Mouse (Mus musculus): Measurements from ENCODE around the gene Vmn1r86. TPM values are rescaled to one million over a fixed set of nuclear protein-coding genes. Genes with fewer than 3 reads are reported as not detected.
A peak's percentile ranks its signal among the peaks of the same experiment; 100 is the strongest.
"Not testable (repeated sequence)": the region's sequence is repeated elsewhere in the genome, so short reads cannot be mapped to it uniquely, and the experiment has no call there.

Gene Vmn1r86
- total RNA-seq (2015; ENCODE audit: low replicate concordance) = not detected in 2 replicates
- total RNA-seq (2017; ENCODE audit: low replicate concordance) = 0.28 TPM in 1 of 2 replicates, not detected in the other

GRCm38 (mm10) chr7:13119817-13120216 lies at the start of gene Vmn1r86:
Vmn1r86 (minus strand) TSS chr7:13119917.
- ATAC-seq (replicated peaks; ENCODE audit: low FRiP score, poor library complexity, severe bottlenecking) = no peak

GRCm38 (mm10) chr7:13159268-13159667 lies 39.6 kb upstream of the Vmn1r86 start, which contains the start of gene Vmn1r88:
Vmn1r88 (plus strand) TSS chr7:13159568.
- ATAC-seq (replicated peaks; ENCODE audit: low FRiP score, poor library complexity, severe bottlenecking) = no peak

- ATAC-seq (replicated peaks; ENCODE audit: low FRiP score, poor library complexity, severe bottlenecking) = no peak
Observed at GRCm38 (mm10) chr7:13140057-13140456, 20.3 kb upstream of the Vmn1r86 start, which contains the start of gene Vmn1r87. Vmn1r87 (minus strand) TSS chr7:13140157.

- ATAC-seq (replicated peaks; ENCODE audit: low FRiP score, poor library complexity, severe bottlenecking) = no peak
Observed at GRCm38 (mm10) chr7:13137340-13137739, 17.6 kb upstream of the Vmn1r86 start.

GRCm38 (mm10) chr7:13131856-13132255 lies 12.1 kb upstream of the Vmn1r86 start:
- ATAC-seq (replicated peaks; ENCODE audit: low FRiP score, poor library complexity, severe bottlenecking) = no peak

GRCm38 (mm10) chr7:13123554-13124153 lies 3.9 kb upstream of the Vmn1r86 start:
- ATAC-seq (replicated peaks; ENCODE audit: low FRiP score, poor library complexity, severe bottlenecking) = peak; percentile 99

- ATAC-seq (replicated peaks; ENCODE audit: low FRiP score, poor library complexity, severe bottlenecking) = no peak
Observed at GRCm38 (mm10) chr7:13095073-13095472, 24.6 kb downstream of the Vmn1r86 start, which contains the start of gene Vmn1r85. Vmn1r85 (minus strand) TSS chr7:13095173.

GRCm38 (mm10) chr7:13072293-13072692 lies 47.4 kb downstream of the Vmn1r86 start:
- no peak for ATAC-seq (replicated peaks; ENCODE audit: low FRiP score, poor library complexity, severe bottlenecking)

GRCm38 (mm10) chr7:13063399-13063798 lies 56.3 kb downstream of the Vmn1r86 start:
- not testable (repeated sequence) for ATAC-seq (replicated peaks; ENCODE audit: low FRiP score, poor library complexity, severe bottlenecking)

GRCm38 (mm10) chr7:13059536-13059935 lies 60.2 kb downstream of the Vmn1r86 start:
- ATAC-seq (replicated peaks; ENCODE audit: low FRiP score, poor library complexity, severe bottlenecking) = no peak

- no peak for ATAC-seq (replicated peaks; ENCODE audit: low FRiP score, poor library complexity, severe bottlenecking)
Observed at GRCm38 (mm10) chr7:13056913-13057700, 62.6 kb downstream of the Vmn1r86 start.

GRCm38 (mm10) chr7:13054287-13055010 lies 65.3 kb downstream of the Vmn1r86 start, which contains the start of gene Mzf1:
Mzf1 (minus strand) TSS chr7:13054764.
- peak; percentile 92 for ATAC-seq (replicated peaks; ENCODE audit: low FRiP score, poor library complexity, severe bottlenecking)

- ATAC-seq (replicated peaks; ENCODE audit: low FRiP score, poor library complexity, severe bottlenecking) = no peak
Observed at GRCm38 (mm10) chr7:13053961-13054286, 65.8 kb downstream of the Vmn1r86 start.

GRCm38 (mm10) chr7:13053501-13053900 lies 66.2 kb downstream of the Vmn1r86 start:
- ATAC-seq (replicated peaks; ENCODE audit: low FRiP score, poor library complexity, severe bottlenecking) = no peak

GRCm38 (mm10) chr7:13053001-13053400 lies 66.7 kb downstream of the Vmn1r86 start:
- no peak for ATAC-seq (replicated peaks; ENCODE audit: low FRiP score, poor library complexity, severe bottlenecking)

Other genes starting within 250 kb of the Vmn1r86 start
- gene Zfp128, start 238.7 kb downstream of the Vmn1r86 start, total RNA-seq (2015; ENCODE audit: low replicate concordance) = 0.38 and 0.63 TPM in 2 replicates
- gene Zfp128, start 238.7 kb downstream of the Vmn1r86 start, total RNA-seq (2017; ENCODE audit: low replicate concordance) = 0.28 and 0.68 TPM in 2 replicates
- 5.4 and 6.9 TPM in 2 replicates for gene Zscan22, start 222.1 kb downstream of the Vmn1r86 start, total RNA-seq (2015; ENCODE audit: low replicate concordance)
- 1.0 and 1.1 TPM in 2 replicates for gene Zscan22, start 222.1 kb downstream of the Vmn1r86 start, total RNA-seq (2017; ENCODE audit: low replicate concordance)
- 474 and 662 TPM in 2 replicates for gene Rps5, start 197.6 kb downstream of the Vmn1r86 start, total RNA-seq (2015; ENCODE audit: low replicate concordance)
- gene Rps5, start 197.6 kb downstream of the Vmn1r86 start, total RNA-seq (2017; ENCODE audit: low replicate concordance) = 156 and 203 TPM in 2 replicates
- not detected in 2 replicates for gene Rnf225, start 192.5 kb downstream of the Vmn1r86 start, total RNA-seq (2015; ENCODE audit: low replicate concordance)
- gene Rnf225, start 192.5 kb downstream of the Vmn1r86 start, total RNA-seq (2017; ENCODE audit: low replicate concordance) = not detected in 2 replicates
- 2.1 and 2.3 TPM in 2 replicates for gene Zfp324, start 154.1 kb downstream of the Vmn1r86 start, total RNA-seq (2015; ENCODE audit: low replicate concordance)
- gene Zfp324, start 154.1 kb downstream of the Vmn1r86 start, total RNA-seq (2017; ENCODE audit: low replicate concordance) = 2.1 and 2.5 TPM in 2 replicates
- gene Zfp446, start 142.1 kb downstream of the Vmn1r86 start, total RNA-seq (2015; ENCODE audit: low replicate concordance) = 1.3 TPM in 1 of 2 replicates, not detected in the other
- 0.51 and 1.3 TPM in 2 replicates for gene Zfp446, start 142.1 kb downstream of the Vmn1r86 start, total RNA-seq (2017; ENCODE audit: low replicate concordance)
- gene Slc27a5, start 121.7 kb downstream of the Vmn1r86 start, total RNA-seq (2015; ENCODE audit: low replicate concordance) = not detected in 2 replicates
- gene Slc27a5, start 121.7 kb downstream of the Vmn1r86 start, total RNA-seq (2017; ENCODE audit: low replicate concordance) = not detected in 2 replicates
- 209 and 235 TPM in 2 replicates for gene Trim28, start 120.8 kb downstream of the Vmn1r86 start, total RNA-seq (2015; ENCODE audit: low replicate concordance)
- 226 and 257 TPM in 2 replicates for gene Trim28, start 120.8 kb downstream of the Vmn1r86 start, total RNA-seq (2017; ENCODE audit: low replicate concordance)
- 2.7 and 8.2 TPM in 2 replicates for gene Zbtb45, start 109.9 kb downstream of the Vmn1r86 start, total RNA-seq (2015; ENCODE audit: low replicate concordance)
- gene Zbtb45, start 109.9 kb downstream of the Vmn1r86 start, total RNA-seq (2017; ENCODE audit: low replicate concordance) = 21.2 and 23.4 TPM in 2 replicates
- 97.4 and 99.3 TPM in 2 replicates for gene Chmp2a, start 85.1 kb downstream of the Vmn1r86 start, total RNA-seq (2015; ENCODE audit: low replicate concordance)
- gene Chmp2a, start 85.1 kb downstream of the Vmn1r86 start, total RNA-seq (2017; ENCODE audit: low replicate concordance) = 144 and 170 TPM in 2 replicates
- 45.0 and 92.0 TPM in 2 replicates for gene Ube2m, start 81.6 kb downstream of the Vmn1r86 start, total RNA-seq (2015; ENCODE audit: low replicate concordance)
- gene Ube2m, start 81.6 kb downstream of the Vmn1r86 start, total RNA-seq (2017; ENCODE audit: low replicate concordance) = 32.8 and 112 TPM in 2 replicates
- not detected in 2 replicates for gene Mzf1, start 65.2 kb downstream of the Vmn1r86 start, total RNA-seq (2015; ENCODE audit: low replicate concordance)
- gene Mzf1, start 65.2 kb downstream of the Vmn1r86 start, total RNA-seq (2017; ENCODE audit: low replicate concordance) = 0.56 TPM in 1 of 2 replicates, not detected in the other
- not detected in 2 replicates for gene Vmn1r85, start 24.7 kb downstream of the Vmn1r86 start, total RNA-seq (2015; ENCODE audit: low replicate concordance)
- gene Vmn1r85, start 24.7 kb downstream of the Vmn1r86 start, total RNA-seq (2017; ENCODE audit: low replicate concordance) = not detected in 2 replicates
- gene Vmn1r87, start 20.2 kb upstream of the Vmn1r86 start, total RNA-seq (2015; ENCODE audit: low replicate concordance) = not detected in 2 replicates
- not detected in 2 replicates for gene Vmn1r87, start 20.2 kb upstream of the Vmn1r86 start, total RNA-seq (2017; ENCODE audit: low replicate concordance)
- not detected in 2 replicates for gene Vmn1r88, start 39.7 kb upstream of the Vmn1r86 start, total RNA-seq (2015; ENCODE audit: low replicate concordance)
- gene Vmn1r88, start 39.7 kb upstream of the Vmn1r86 start, total RNA-seq (2017; ENCODE audit: low replicate concordance) = not detected in 2 replicates
- gene Vmn1r89, start 93.1 kb upstream of the Vmn1r86 start, total RNA-seq (2015; ENCODE audit: low replicate concordance) = not detected in 2 replicates
- not detected in 2 replicates for gene Vmn1r89, start 93.1 kb upstream of the Vmn1r86 start, total RNA-seq (2017; ENCODE audit: low replicate concordance)
- gene Lig1, start 157.4 kb upstream of the Vmn1r86 start, total RNA-seq (2015; ENCODE audit: low replicate concordance) = 30.4 and 52.9 TPM in 2 replicates
- gene Lig1, start 157.4 kb upstream of the Vmn1r86 start, total RNA-seq (2017; ENCODE audit: low replicate concordance) = 62.7 and 99.9 TPM in 2 replicates
- 0.21 and 3.1 TPM in 2 replicates for gene Zswim9, start 158.8 kb upstream of the Vmn1r86 start, total RNA-seq (2015; ENCODE audit: low replicate concordance)
- 2.1 and 2.2 TPM in 2 replicates for gene Zswim9, start 158.8 kb upstream of the Vmn1r86 start, total RNA-seq (2017; ENCODE audit: low replicate concordance)
- 0.96 and 6.1 TPM in 2 replicates for gene Pla2g4c, start 204.7 kb upstream of the Vmn1r86 start, total RNA-seq (2015; ENCODE audit: low replicate concordance)
- gene Pla2g4c, start 204.7 kb upstream of the Vmn1r86 start, total RNA-seq (2017; ENCODE audit: low replicate concordance) = 5.0 and 8.9 TPM in 2 replicates

Data from erythroblast, adult 5-6 weeks (primary cell).